Mouse (Mus musculus): ENCODE measurements around the gene Mast4. TPM values are rescaled to one million over a fixed set of nuclear protein-coding genes. Genes with fewer than 3 reads are reported as not detected.

Mast4 gene
- polyA plus RNA-seq, 1 experiment: 10.8 TPM

GRCm38 (mm10) chr13:102693341-102693801, 640.9 kb downstream of the Mast4 start, which contains the start of gene Cd180:
Cd180 (plus strand) TSS chr13:102693558.
- no peaks in the 10 kb centered on the region for H3K79me2 ChIP-seq (ENCODE audit: control insufficient read depth, insufficient read depth)
- H3ac ChIP-seq (ENCODE audit: control insufficient read depth, insufficient read length, low read depth): no peak within 1 kb of the TSS
- H3K4me3 ChIP-seq (ENCODE audit: insufficient read depth, poor library complexity, severe bottlenecking): no peak within 1 kb of the TSS
- H3K79me3 ChIP-seq (ENCODE audit: low read depth): no peaks in the 10 kb centered on the region
- no peak for TF ChIP-seq FOSL1 (IDR thresholded peaks at IDR 0.05; ENCODE audit: insufficient read depth, low read length, poor library complexity, severe bottlenecking)
- TF ChIP-seq CEBPB (IDR thresholded peaks at IDR 0.05; ENCODE audit: low read depth): no peak
- TF ChIP-seq MYOG (IDR thresholded peaks at IDR 0.05; ENCODE audit: control insufficient read depth, extremely low read depth, insufficient read length): no peak
- TF ChIP-seq MAX (IDR thresholded peaks at IDR 0.05): no peak
- TF ChIP-seq CTCF (IDR thresholded peaks at IDR 0.05; ENCODE audit: control insufficient read depth, insufficient read depth, insufficient read length): no peak
- no peak for TF ChIP-seq USF1 (IDR thresholded peaks at IDR 0.05; ENCODE audit: low read depth)
- TF ChIP-seq MYOD1 (IDR thresholded peaks at IDR 0.05; ENCODE audit: control insufficient read depth, insufficient read length, low read depth): no peak
- H3K36me3 ChIP-seq (ENCODE audit: control insufficient read depth, insufficient read depth): no peaks in the 10 kb centered on the region
- H3K27me3 ChIP-seq (ENCODE audit: control insufficient read depth, insufficient read depth, insufficient read length): no peaks in the 10 kb centered on the region

- Histone ChIP-seq H3K36me3 (ENCODE audit: control insufficient read depth, insufficient read depth) (no peaks in the 10 kb centered on the region), H3K79me2 (ENCODE audit: control insufficient read depth, insufficient read depth) (no peaks in the 10 kb centered on the region), H3K27me3 (ENCODE audit: control insufficient read depth, insufficient read depth, insufficient read length) (no peaks in the 10 kb centered on the region), H3ac (ENCODE audit: control insufficient read depth, insufficient read length, low read depth) (no peak overlapping the region), H3K79me3 (ENCODE audit: low read depth) (no peaks in the 10 kb centered on the region), H3K4me3 (ENCODE audit: insufficient read depth, poor library complexity, severe bottlenecking) (no peak overlapping the region)
- no peak for TF ChIP-seq MYOG (IDR thresholded peaks at IDR 0.05; ENCODE audit: control insufficient read depth, extremely low read depth, insufficient read length)
- no peak for TF ChIP-seq CTCF (IDR thresholded peaks at IDR 0.05; ENCODE audit: control insufficient read depth, insufficient read depth, insufficient read length)
- no peak for TF ChIP-seq USF1 (IDR thresholded peaks at IDR 0.05; ENCODE audit: low read depth)
- no peak for TF ChIP-seq MYOD1 (IDR thresholded peaks at IDR 0.05; ENCODE audit: control insufficient read depth, insufficient read length, low read depth)
Measured at GRCm38 (mm10) chr13:102691408-102692150, 642.7 kb downstream of the Mast4 start.

GRCm38 (mm10) chr13:102690184-102690583, 644.1 kb downstream of the Mast4 start:
- H3K27me3 ChIP-seq (ENCODE audit: control insufficient read depth, insufficient read depth, insufficient read length): no peaks in the 10 kb centered on the region
- no peak for TF ChIP-seq MYOD1 (IDR thresholded peaks at IDR 0.05; ENCODE audit: control insufficient read depth, insufficient read length, low read depth)
- TF ChIP-seq USF1 (IDR thresholded peaks at IDR 0.05; ENCODE audit: low read depth): no peak
- TF ChIP-seq MAX (IDR thresholded peaks at IDR 0.05): no peak
- no peak for TF ChIP-seq CTCF (IDR thresholded peaks at IDR 0.05; ENCODE audit: control insufficient read depth, insufficient read depth, insufficient read length)
- no peak for TF ChIP-seq FOSL1 (IDR thresholded peaks at IDR 0.05; ENCODE audit: insufficient read depth, low read length, poor library complexity, severe bottlenecking)
- TF ChIP-seq MYOG (IDR thresholded peaks at IDR 0.05; ENCODE audit: control insufficient read depth, extremely low read depth, insufficient read length): no peak
- TF ChIP-seq CEBPB (IDR thresholded peaks at IDR 0.05; ENCODE audit: low read depth): no peak
- no peak overlapping the region for H3ac ChIP-seq (ENCODE audit: control insufficient read depth, insufficient read length, low read depth)
- no peaks in the 10 kb centered on the region for H3K79me3 ChIP-seq (ENCODE audit: low read depth)
- no peaks in the 10 kb centered on the region for H3K79me2 ChIP-seq (ENCODE audit: control insufficient read depth, insufficient read depth)
- no peak overlapping the region for H3K4me3 ChIP-seq (ENCODE audit: insufficient read depth, poor library complexity, severe bottlenecking)
- H3K36me3 ChIP-seq (ENCODE audit: control insufficient read depth, insufficient read depth): no peaks in the 10 kb centered on the region

GRCm38 (mm10) chr13:102689201-102690090, 644.9 kb downstream of the Mast4 start:
- TF ChIP-seq MAX (IDR thresholded peaks at IDR 0.05) (no peak), MYOG (IDR thresholded peaks at IDR 0.05; ENCODE audit: control insufficient read depth, extremely low read depth, insufficient read length) (no peak), CEBPB (IDR thresholded peaks at IDR 0.05; ENCODE audit: low read depth) (no peak), FOSL1 (IDR thresholded peaks at IDR 0.05; ENCODE audit: insufficient read depth, low read length, poor library complexity, severe bottlenecking) (no peak), MYOD1 (IDR thresholded peaks at IDR 0.05; ENCODE audit: control insufficient read depth, insufficient read length, low read depth) (no peak)

GRCm38 (mm10) chr13:102688121-102688520, 646.2 kb downstream of the Mast4 start:
- Histone ChIP-seq H3ac (ENCODE audit: control insufficient read depth, insufficient read length, low read depth) (no peak overlapping the region), H3K79me2 (ENCODE audit: control insufficient read depth, insufficient read depth) (no peaks in the 10 kb centered on the region), H3K79me3 (ENCODE audit: low read depth) (no peaks in the 10 kb centered on the region), H3K36me3 (ENCODE audit: control insufficient read depth, insufficient read depth) (no peaks in the 10 kb centered on the region), H3K4me3 (ENCODE audit: insufficient read depth, poor library complexity, severe bottlenecking) (no peak overlapping the region), H3K27me3 (ENCODE audit: control insufficient read depth, insufficient read depth, insufficient read length) (no peaks in the 10 kb centered on the region)
- no peak for TF ChIP-seq MAX (IDR thresholded peaks at IDR 0.05)

More at GRCm38 (mm10) chr13:102689201-102690090, 644.9 kb downstream of the Mast4 start:
- Histone ChIP-seq H3ac (ENCODE audit: control insufficient read depth, insufficient read length, low read depth) (no peak overlapping the region), H3K79me3 (ENCODE audit: low read depth) (no peaks in the 10 kb centered on the region), H3K36me3 (ENCODE audit: control insufficient read depth, insufficient read depth) (no peaks in the 10 kb centered on the region), H3K79me2 (ENCODE audit: control insufficient read depth, insufficient read depth) (no peaks in the 10 kb centered on the region), H3K4me3 (ENCODE audit: insufficient read depth, poor library complexity, severe bottlenecking) (no peak overlapping the region), H3K27me3 (ENCODE audit: control insufficient read depth, insufficient read depth, insufficient read length) (no peaks in the 10 kb centered on the region)

All from C2C12 (cell line).